Mouse (Mus musculus): ENCODE results near the gene Hcn1. TPM values are rescaled to one million over a fixed set of nuclear protein-coding genes. Genes with fewer than 3 reads are reported as not detected.

Hcn1 gene
- polyA plus RNA-seq, 1 experiment = not detected

DNA sequence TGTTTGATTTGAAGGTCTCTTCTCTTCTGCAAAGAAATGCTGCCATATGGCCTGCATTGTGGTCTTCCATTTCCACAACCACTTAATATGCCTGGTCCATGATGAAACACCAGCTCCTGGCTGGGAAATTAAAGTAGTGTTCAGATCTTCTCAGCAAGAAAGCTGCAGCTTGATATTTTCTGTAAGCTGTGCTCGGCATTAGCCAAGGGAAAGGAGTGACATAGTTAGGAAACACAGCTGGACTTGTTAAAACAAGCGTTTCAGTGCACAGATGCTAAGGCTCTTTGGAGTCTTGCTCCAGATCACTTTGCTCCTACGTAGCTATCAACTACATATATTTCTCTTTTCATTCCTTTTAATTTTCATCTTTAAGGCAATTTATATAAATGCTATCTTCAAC is 344.7 kb downstream of the Hcn1 start:
- Histone ChIP-seq H3K4me1 (ENCODE audit: control insufficient read depth, insufficient read depth, insufficient read length) (no peaks in the 10 kb centered on the region), H3K27me3 (ENCODE audit: control insufficient read depth, insufficient read depth, low read length) (no peaks in the 10 kb centered on the region), H3K4me3 (ENCODE audit: extremely low read depth, insufficient read depth, insufficient read length) (no peak overlapping the region), H3K27ac (ENCODE audit: insufficient read depth, low read length) (no peak overlapping the region), H3K36me3 (ENCODE audit: control insufficient read depth, insufficient read depth, low read length) (no peaks in the 10 kb centered on the region)
- no peak for TF ChIP-seq POLR2A (IDR thresholded peaks at IDR 0.05; ENCODE audit: low read depth, low read length)
- no peak for TF ChIP-seq CTCF (IDR thresholded peaks at IDR 0.05; ENCODE audit: extremely low read depth, insufficient read depth, insufficient read length, insufficient replicate concordance)
- DNase-seq (ENCODE audit: low read depth in 1 of 2, low spot score in 2 of 2) = no peak
- WGBS = 77% methylated on average over 3 of the region's 3 CpGs

- Histone ChIP-seq H3K27me3 (ENCODE audit: control insufficient read depth, insufficient read depth, low read length) (no peaks in the 10 kb centered on the region), H3K4me1 (ENCODE audit: control insufficient read depth, insufficient read depth, insufficient read length) (no peaks in the 10 kb centered on the region), H3K27ac (ENCODE audit: insufficient read depth, low read length) (no peak overlapping the region), H3K36me3 (ENCODE audit: control insufficient read depth, insufficient read depth, low read length) (no peaks in the 10 kb centered on the region), H3K4me3 (ENCODE audit: extremely low read depth, insufficient read depth, insufficient read length) (no peak overlapping the region)
- 42% methylated on average over 1 of the region's 1 CpGs for WGBS
- no peak for DNase-seq (ENCODE audit: low read depth in 1 of 2, low spot score in 2 of 2)
- TF ChIP-seq CTCF (IDR thresholded peaks at IDR 0.05; ENCODE audit: extremely low read depth, insufficient read depth, insufficient read length, insufficient replicate concordance) (no peak), POLR2A (IDR thresholded peaks at IDR 0.05; ENCODE audit: low read depth, low read length) (no peak)
Observed at GRCm38 (mm10) chr13:117947704-117948376, 345.7 kb downstream of the Hcn1 start.

DNA sequence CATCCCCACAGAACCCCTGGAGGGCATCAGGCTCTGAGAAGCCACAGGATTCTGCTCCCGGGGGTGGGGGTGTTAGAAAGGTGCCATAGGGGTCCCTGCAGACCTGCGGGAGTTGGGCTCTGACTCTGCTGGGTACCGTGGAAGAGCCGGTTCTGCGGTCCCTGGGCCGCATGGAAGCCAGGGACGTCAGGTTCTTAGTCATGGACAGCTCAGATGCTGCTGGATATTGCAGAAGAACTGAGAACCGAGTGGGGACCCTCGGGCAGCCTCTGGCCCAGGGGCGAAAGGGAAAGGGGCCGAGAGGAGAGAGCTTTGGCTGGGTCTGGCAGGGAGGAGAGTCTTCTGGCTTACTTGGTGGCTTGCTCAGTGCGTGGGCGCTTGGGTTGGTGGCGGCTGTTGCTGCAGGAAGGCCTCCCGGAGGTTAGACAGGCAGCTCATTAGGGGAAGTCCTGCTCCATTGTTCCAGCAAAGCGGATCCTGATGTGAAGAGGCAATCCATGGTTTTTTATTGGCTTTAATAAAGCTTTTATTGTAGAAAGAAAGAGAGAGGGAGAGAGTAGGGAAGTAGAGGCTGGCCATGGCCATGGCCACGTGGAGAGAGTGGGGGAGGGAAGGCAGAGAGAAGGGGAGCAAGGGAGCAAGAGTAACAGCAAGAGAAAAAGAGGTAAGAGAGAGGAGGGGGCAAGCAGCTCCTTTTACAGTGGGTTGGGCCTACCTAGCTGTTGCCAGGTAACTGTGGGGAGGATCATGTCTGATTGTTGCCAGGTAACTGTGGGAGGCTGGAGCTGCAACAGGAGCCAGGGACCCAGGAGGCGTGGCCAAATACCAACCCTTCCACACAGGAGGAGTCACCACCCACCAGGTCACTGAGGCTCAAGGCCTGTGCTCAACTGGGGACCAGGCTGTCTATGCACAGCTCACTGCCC is 356.6 kb downstream of the Hcn1 start:
- Histone ChIP-seq H3K27ac (ENCODE audit: insufficient read depth, low read length) (no peak overlapping the region), H3K36me3 (ENCODE audit: control insufficient read depth, insufficient read depth, low read length) (no peaks in the 10 kb centered on the region), H3K4me3 (ENCODE audit: extremely low read depth, insufficient read depth, insufficient read length) (no peak overlapping the region), H3K27me3 (ENCODE audit: control insufficient read depth, insufficient read depth, low read length) (no peaks in the 10 kb centered on the region), H3K4me1 (ENCODE audit: control insufficient read depth, insufficient read depth, insufficient read length) (no peaks in the 10 kb centered on the region)
- 76% methylated on average over 18 of the region's 18 CpGs for WGBS
- no peak for DNase-seq (ENCODE audit: low read depth in 1 of 2, low spot score in 2 of 2)
- TF ChIP-seq CTCF (IDR thresholded peaks at IDR 0.05; ENCODE audit: extremely low read depth, insufficient read depth, insufficient read length, insufficient replicate concordance) (no peak), POLR2A (IDR thresholded peaks at IDR 0.05; ENCODE audit: low read depth, low read length) (no peak)

DNA sequence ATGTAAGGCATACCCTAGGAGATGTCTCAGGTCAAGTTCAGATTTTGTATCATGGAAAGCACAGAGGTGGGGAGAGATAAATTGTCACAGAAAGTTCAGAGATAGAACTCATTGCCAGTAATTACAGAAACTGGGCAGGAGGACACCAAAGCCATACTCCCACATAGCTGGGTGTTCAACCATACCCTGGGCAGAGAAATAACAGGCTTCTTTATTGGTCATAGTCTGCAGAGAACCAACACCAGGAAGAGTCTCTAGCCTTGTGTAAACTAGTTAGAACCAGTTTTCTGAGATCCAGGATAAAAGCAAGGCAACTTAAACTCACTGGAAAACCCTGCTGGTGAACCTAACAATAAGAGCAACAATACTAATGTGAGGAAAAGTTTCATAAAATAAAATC is 362.5 kb downstream of the Hcn1 start:
- TF ChIP-seq POLR2A (IDR thresholded peaks at IDR 0.05; ENCODE audit: low read depth, low read length) (no peak), CTCF (IDR thresholded peaks at IDR 0.05; ENCODE audit: extremely low read depth, insufficient read depth, insufficient read length, insufficient replicate concordance) (no peak)
- Histone ChIP-seq H3K36me3 (ENCODE audit: control insufficient read depth, insufficient read depth, low read length) (no peaks in the 10 kb centered on the region), H3K4me3 (ENCODE audit: extremely low read depth, insufficient read depth, insufficient read length) (no peak overlapping the region), H3K4me1 (ENCODE audit: control insufficient read depth, insufficient read depth, insufficient read length) (no peaks in the 10 kb centered on the region), H3K27ac (ENCODE audit: insufficient read depth, low read length) (no peak overlapping the region), H3K27me3 (ENCODE audit: control insufficient read depth, insufficient read depth, low read length) (no peaks in the 10 kb centered on the region)
- no peak for DNase-seq (ENCODE audit: low read depth in 1 of 2, low spot score in 2 of 2)

GRCm38 (mm10) chr13:117975382-117975781 is 373.3 kb downstream of the Hcn1 start:
- H3K27ac ChIP-seq (ENCODE audit: insufficient read depth, low read length) = no peak overlapping the region
- no peaks in the 10 kb centered on the region for H3K4me1 ChIP-seq (ENCODE audit: control insufficient read depth, insufficient read depth, insufficient read length)
- no peak overlapping the region for H3K4me3 ChIP-seq (ENCODE audit: extremely low read depth, insufficient read depth, insufficient read length)
- H3K27me3 ChIP-seq (ENCODE audit: control insufficient read depth, insufficient read depth, low read length) = no peaks in the 10 kb centered on the region
- no peak for DNase-seq (ENCODE audit: low read depth in 1 of 2, low spot score in 2 of 2)
- H3K36me3 ChIP-seq (ENCODE audit: control insufficient read depth, insufficient read depth, low read length) = no peaks in the 10 kb centered on the region
- WGBS = 88% methylated on average over 7 of the region's 7 CpGs
- TF ChIP-seq POLR2A (IDR thresholded peaks at IDR 0.05; ENCODE audit: low read depth, low read length) = no peak
- TF ChIP-seq CTCF (IDR thresholded peaks at IDR 0.05; ENCODE audit: extremely low read depth, insufficient read depth, insufficient read length, insufficient replicate concordance) = no peak

DNA sequence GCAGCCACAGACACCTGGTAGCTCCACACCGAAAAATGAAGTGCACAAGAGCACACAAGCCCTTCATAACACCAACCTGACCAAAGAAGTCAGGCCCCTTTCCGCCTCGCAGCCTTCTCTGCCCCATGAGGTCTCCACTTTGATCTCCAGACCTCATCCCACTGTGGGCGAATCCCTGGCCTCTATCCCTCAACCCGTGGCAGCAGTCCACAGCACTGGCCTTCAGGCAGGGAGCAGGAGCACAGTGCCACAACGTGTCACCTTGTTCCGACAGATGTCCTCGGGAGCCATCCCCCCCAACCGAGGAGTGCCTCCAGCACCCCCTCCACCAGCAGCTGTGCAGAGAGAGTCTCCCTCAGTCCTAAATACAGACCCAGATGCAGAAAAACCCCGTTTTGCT is 373.7 kb downstream of the Hcn1 start:
- 78% methylated on average over 10 of the region's 10 CpGs for WGBS
- TF ChIP-seq CTCF (IDR thresholded peaks at IDR 0.05; ENCODE audit: extremely low read depth, insufficient read depth, insufficient read length, insufficient replicate concordance) (no peak), POLR2A (IDR thresholded peaks at IDR 0.05; ENCODE audit: low read depth, low read length) (no peak)
- no peaks in the 10 kb centered on the region for H3K27me3 ChIP-seq (ENCODE audit: control insufficient read depth, insufficient read depth, low read length)
- H3K4me1 ChIP-seq (ENCODE audit: control insufficient read depth, insufficient read depth, insufficient read length) = no peaks in the 10 kb centered on the region
- no peaks in the 10 kb centered on the region for H3K36me3 ChIP-seq (ENCODE audit: control insufficient read depth, insufficient read depth, low read length)
- H3K4me3 ChIP-seq (ENCODE audit: extremely low read depth, insufficient read depth, insufficient read length) = no peak overlapping the region
- no peak overlapping the region for H3K27ac ChIP-seq (ENCODE audit: insufficient read depth, low read length)
- DNase-seq (ENCODE audit: low read depth in 1 of 2, low spot score in 2 of 2) = no peak

DNA sequence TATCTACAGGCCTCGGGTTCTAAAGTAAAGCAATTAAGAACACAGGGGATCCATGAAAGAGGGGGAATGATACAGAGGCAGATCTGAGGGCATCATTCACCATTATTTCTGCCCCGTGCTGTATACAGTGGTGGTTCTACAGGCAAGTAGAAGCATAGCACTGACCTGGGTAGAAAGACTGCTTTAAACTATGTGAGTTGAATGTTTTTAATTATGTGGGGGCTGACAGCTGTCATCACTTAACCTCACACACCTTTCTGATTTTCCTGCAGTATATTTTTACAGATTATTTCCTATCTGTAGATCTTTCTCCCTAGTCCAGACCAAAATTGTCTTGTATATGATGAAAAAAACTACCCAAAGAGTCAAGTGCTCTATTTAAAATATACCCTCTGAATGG is 382.2 kb downstream of the Hcn1 start:
- DNase-seq (ENCODE audit: low read depth in 1 of 2, low spot score in 2 of 2) = no peak
- H3K4me3 ChIP-seq (ENCODE audit: extremely low read depth, insufficient read depth, insufficient read length) = no peak overlapping the region
- no peaks in the 10 kb centered on the region for H3K4me1 ChIP-seq (ENCODE audit: control insufficient read depth, insufficient read depth, insufficient read length)
- TF ChIP-seq CTCF (IDR thresholded peaks at IDR 0.05; ENCODE audit: extremely low read depth, insufficient read depth, insufficient read length, insufficient replicate concordance) (no peak), POLR2A (IDR thresholded peaks at IDR 0.05; ENCODE audit: low read depth, low read length) (no peak)
- 79% methylated on average over 2 of the region's 2 CpGs for WGBS
- no peak overlapping the region for H3K27ac ChIP-seq (ENCODE audit: insufficient read depth, low read length)
- no peaks in the 10 kb centered on the region for H3K36me3 ChIP-seq (ENCODE audit: control insufficient read depth, insufficient read depth, low read length)
- H3K27me3 ChIP-seq (ENCODE audit: control insufficient read depth, insufficient read depth, low read length) = no peaks in the 10 kb centered on the region
